Mouse (Mus musculus) liver, postnatal 0 days (tissue): ENCODE results near the gene Kif3a. TPM values are rescaled to one million over a fixed set of nuclear protein-coding genes. Genes with fewer than 3 reads are reported as not detected.
A peak's percentile ranks its signal among the peaks of the same experiment; 100 is the strongest.

Source experiments
- ATAC-seq: fragments of 200-750 bp; cut with Nextera tagmentation; 2 replicates; pipeline ENCODE4 v1.8.0; 2017; ENCODE audit warnings: mild to moderate bottlenecking, moderate library complexity
- DNase-seq: peaks from one replicate; pipeline ENCODE4 v3.0.0-alpha.2; 2016
- H3K27ac ChIP-seq: fragments of 300-500 bp; sonication (generic); 2 replicates; pipeline ENCODE4 v1.5.1; 2014; ENCODE audit warnings: antibody characterized with exemption, moderate library complexity, mild to moderate bottlenecking, low read depth
- H3K27me3 ChIP-seq: fragments of 300-500 bp; sonication (generic); 2 replicates; pipeline ENCODE4 v1.6.1; 2014; ENCODE audit warnings: low read length, control low read depth, mixed read lengths; ENCODE audit not compliant: insufficient read depth
- H3K36me3 ChIP-seq: fragments of 300-500 bp; sonication (generic); replicated peaks from 2 replicates; pipeline ENCODE4 v1.6.1; 2014; ENCODE audit warnings: mild to moderate bottlenecking, control low read depth, low read length, moderate library complexity, mixed read lengths; ENCODE audit not compliant: insufficient read depth
- H3K4me1 ChIP-seq: fragments of 300-500 bp; sonication (generic); 2 replicates; pipeline ENCODE4 v1.6.1; 2014; ENCODE audit warnings: antibody characterized with exemption, mild to moderate bottlenecking, control low read depth; ENCODE audit not compliant: insufficient read depth
- H3K4me2 ChIP-seq: fragments of 300-500 bp; sonication (generic); 2 replicates; pipeline ENCODE4 v1.6.1; 2014; ENCODE audit warnings: low read depth, mild to moderate bottlenecking, low read length, moderate library complexity, mixed read lengths
- H3K4me3 ChIP-seq: fragments of 300-500 bp; sonication (generic); 2 replicates; pipeline ENCODE4 v1.5.1; 2014; ENCODE audit warnings: low read depth, low read length
- H3K9ac ChIP-seq: fragments of 300-500 bp; sonication (generic); replicated peaks from 2 replicates; pipeline ENCODE4 v1.6.1; 2014; ENCODE audit warnings: mild to moderate bottlenecking, moderate library complexity
- H3K9me3 ChIP-seq: fragments of 300-500 bp; sonication (generic); 2 replicates; pipeline ENCODE4 v1.6.1; 2016; ENCODE audit warnings: mild to moderate bottlenecking, control low read depth, low read length, mixed read lengths
- CTCF ChIP-seq: sonication (generic); IDR thresholded peaks from 2 replicates; pipeline ENCODE4 v1.5.1; 2016; ENCODE audit warnings: antibody characterized with exemption, low read depth
- EP300 ChIP-seq: IDR thresholded peaks from 2 replicates; pipeline ENCODE4 v1.6.1; 2016; ENCODE audit warnings: antibody characterized with exemption, low read depth, mild to moderate bottlenecking
- WGBS: fragments of 180-500 bp; shearing (Covaris S2); extraction: QIAGEN DNeasy Blood & Tissue Kit; methylation state at CpG from one replicate; pipeline ENCODE4 v1.1.7; 2014; ENCODE audit not compliant: insufficient replicate concordance; 5-methylcytosine and 5-hydroxymethylcytosine counted together
- polyA plus RNA-seq: library from polyadenylated mRNA; unstranded; fragments of >200 nt; fragmentation: Nextera tagmentation; extraction: Ambion mirVana; gene quantifications from 2 replicates; pipeline ENCODE4 v1.2.1, GENCODE M21; 2015

Gene Kif3a
- 5.3 and 7.1 TPM in 2 replicates for polyA plus RNA-seq

- H3K9me3 ChIP-seq, result no peaks in the 10 kb centered on the region
- no peaks in the 10 kb centered on the region for H3K36me3 ChIP-seq
- H3K4me1 ChIP-seq, result peaks cover 9% of the 10 kb centered on the region
- H3K27me3 ChIP-seq, result no peaks in the 10 kb centered on the region
- no peak within 1 kb of the TSS for H3K27ac ChIP-seq
- DNase-seq (peak; percentile 97), ATAC-seq (peak; percentile 100)
- 2% methylated on average over 69 of the region's 69 CpGs for WGBS
- H3K4me3 ChIP-seq, result peak within 1 kb of the TSS; percentile 66
- H3K9ac ChIP-seq, result peak within 1 kb of the TSS; percentile 66
- TF ChIP-seq CTCF (no peak), EP300 (no peak)
- H3K4me2 ChIP-seq, result peak within 1 kb of the TSS; percentile 93
These were observed at the start of gene Kif3a for GRCm38 (mm10) chr11:53567224-53568014. Gene Kif3a (plus strand): TSS chr11:53567379.

GRCm38 (mm10) chr11:53518759-53519158 lies 48.4 kb upstream of the Kif3a start:
- WGBS, result 20% methylated on average over 5 of the region's 5 CpGs
- H3K4me3 ChIP-seq, result peak overlapping the region; percentile 72
- H3K4me1 ChIP-seq, result peaks cover 24% of the 10 kb centered on the region
- H3K36me3 ChIP-seq, result no peaks in the 10 kb centered on the region
- peak; percentile 49 for DNase-seq
- peak overlapping the region; percentile 79 for H3K9ac ChIP-seq
- H3K9me3 ChIP-seq, result no peaks in the 10 kb centered on the region
- ATAC-seq, result peak; percentile 40
- TF ChIP-seq CTCF (no peak), EP300 (no peak; the same call in 1 of the 2 replicates)
- H3K4me2 ChIP-seq, result peak overlapping the region; percentile 79
- no peaks in the 10 kb centered on the region for H3K27me3 ChIP-seq
- peak overlapping the region; percentile 79 for H3K27ac ChIP-seq

- 3% methylated on average over 64 of the region's 79 CpGs for WGBS
- Histone ChIP-seq H3K9me3 (no peaks in the 10 kb centered on the region), H3K27me3 (no peaks in the 10 kb centered on the region), H3K4me3 (peak within 1 kb of the TSS; percentile 72), H3K36me3 (no peaks in the 10 kb centered on the region), H3K4me2 (peak within 1 kb of the TSS; percentile 79), H3K27ac (peak within 1 kb of the TSS; percentile 79), H3K4me1 (peaks cover 24% of the 10 kb centered on the region), H3K9ac (peak within 1 kb of the TSS; percentile 79)
- ATAC-seq (peak; percentile 73), DNase-seq (peak; percentile 83)
- TF ChIP-seq CTCF, result no peak
- no peak for TF ChIP-seq EP300
These were observed 47.7 kb upstream of the Kif3a start, which contains the start of gene Sept8 for GRCm38 (mm10) chr11:53519207-53520121. Gene Sept8 (plus strand): TSS chr11:53519257.

- ATAC-seq (peak; percentile 72), DNase-seq (peak; percentile 66)
- H3K36me3 ChIP-seq, result no peaks in the 10 kb centered on the region
- H3K27me3 ChIP-seq, result no peaks in the 10 kb centered on the region
- H3K9ac ChIP-seq, result peak overlapping the region; percentile 79
- TF ChIP-seq CTCF (no peak), EP300 (no peak)
- peak overlapping the region; percentile 79 for H3K4me2 ChIP-seq
- 8% methylated on average over 19 of the region's 24 CpGs for WGBS
- H3K4me3 ChIP-seq, result peak overlapping the region; percentile 72
- no peaks in the 10 kb centered on the region for H3K9me3 ChIP-seq
- H3K4me1 ChIP-seq, result peaks cover 24% of the 10 kb centered on the region
- peak overlapping the region; percentile 79 for H3K27ac ChIP-seq
These were observed 46.8 kb upstream of the Kif3a start for GRCm38 (mm10) chr11:53520122-53520978.

GRCm38 (mm10) chr11:53521120-53521820 lies 45.9 kb upstream of the Kif3a start:
- no peak for DNase-seq

More at GRCm38 (mm10) chr11:53521120-53521820, 45.9 kb upstream of the Kif3a start:
- Histone ChIP-seq H3K9ac (peak overlapping the region; percentile 79), H3K9me3 (no peaks in the 10 kb centered on the region), H3K36me3 (no peaks in the 10 kb centered on the region), H3K27ac (peak overlapping the region; percentile 69), H3K4me2 (peak overlapping the region; percentile 79), H3K4me3 (peak overlapping the region; percentile 72), H3K4me1 (peaks cover 24% of the 10 kb centered on the region), H3K27me3 (no peaks in the 10 kb centered on the region)
- WGBS, result 36% methylated on average over 16 of the region's 16 CpGs
- peak; percentile 33; the same call in 1 of the 2 replicates for TF ChIP-seq EP300
- no peak for TF ChIP-seq CTCF
- peak; percentile 18 for ATAC-seq
